Mouse (Mus musculus) cortical plate, adult 2 months (tissue): ENCODE data around the gene Ncoa1. TPM values are rescaled to one million over a fixed set of nuclear protein-coding genes. Genes with fewer than 3 reads are reported as not detected.
A peak's percentile ranks its signal among the peaks of the same experiment; 100 is the strongest.

Experiments used
- H3K27ac ChIP-seq: fragments of 200-500 bp; 2 replicates; pipeline ENCODE4 v1.5.1; 2012; ENCODE audit warnings: low read length, control low read depth, inconsistent platforms; ENCODE audit not compliant: insufficient read depth
- H3K4me1 ChIP-seq: fragments of 200-500 bp; 2 replicates; pipeline ENCODE4 v1.6.1; 2011; ENCODE audit warnings: low read length; ENCODE audit not compliant: control insufficient read depth, insufficient read depth
- H3K4me3 ChIP-seq: fragments of 200-500 bp; 2 replicates; pipeline ENCODE4 v1.5.1; 2011; ENCODE audit warnings: mild to moderate bottlenecking, low read length, control low read depth; ENCODE audit not compliant: insufficient read depth
- CTCF ChIP-seq: fragments of 200-500 bp; IDR thresholded peaks from 2 replicates; pipeline ENCODE4 v1.5.1; 2011; ENCODE audit warnings: mild to moderate bottlenecking, control low read depth, low read length; ENCODE audit not compliant: insufficient read depth; ENCODE audit errors: extremely low read depth
- POLR2A ChIP-seq: fragments of 200-500 bp; IDR thresholded peaks from 2 replicates; pipeline ENCODE4 v1.6.1; 2011; ENCODE audit warnings: mild to moderate bottlenecking, low read length, control low read depth; ENCODE audit not compliant: insufficient read depth; ENCODE audit errors: extremely low read depth
- polyA plus RNA-seq: library from polyadenylated mRNA; depleted of rRNA; stranded (reverse); fragments of >200 nt; gene quantifications from 2 replicates; pipeline ENCODE4 v1.2.3, GENCODE M21; 2012

The Ncoa1 gene
- polyA plus RNA-seq, 1 experiment, result 57.0 TPM

DNA sequence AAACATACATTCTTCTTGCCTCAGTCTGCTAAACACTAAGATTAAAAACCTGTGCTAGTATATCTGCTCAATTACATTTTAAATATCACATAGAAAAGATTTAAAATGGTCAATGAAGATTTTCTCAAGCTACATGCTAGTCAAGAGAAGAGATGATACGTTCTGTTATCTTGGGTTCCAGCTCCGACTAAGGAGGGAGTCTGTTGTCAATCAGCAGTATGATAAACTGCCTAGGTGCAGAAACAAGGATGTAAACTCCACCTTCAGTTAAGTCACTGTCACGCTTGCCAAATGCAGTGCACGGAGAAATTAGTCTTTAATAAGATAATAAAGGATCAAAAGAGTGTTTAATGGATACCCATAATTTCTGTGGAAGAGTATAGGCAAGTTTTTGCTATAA, 178.4 kb downstream of the Ncoa1 start:
- Histone ChIP-seq H3K27ac (no peak overlapping the region), H3K4me3 (no peak overlapping the region), H3K4me1 (peaks cover 2% of the 10 kb centered on the region; the same call in 1 of the 2 replicates)
- TF ChIP-seq POLR2A (no peak), CTCF (no peak)

GRCm38 (mm10) chr12:4295881-4296280, 181.1 kb downstream of the Ncoa1 start:
- TF ChIP-seq CTCF (no peak), POLR2A (no peak)
- H3K4me1 ChIP-seq, result no peaks in the 10 kb centered on the region
- H3K27ac ChIP-seq, result no peak overlapping the region
- H3K4me3 ChIP-seq, result no peak overlapping the region

DNA sequence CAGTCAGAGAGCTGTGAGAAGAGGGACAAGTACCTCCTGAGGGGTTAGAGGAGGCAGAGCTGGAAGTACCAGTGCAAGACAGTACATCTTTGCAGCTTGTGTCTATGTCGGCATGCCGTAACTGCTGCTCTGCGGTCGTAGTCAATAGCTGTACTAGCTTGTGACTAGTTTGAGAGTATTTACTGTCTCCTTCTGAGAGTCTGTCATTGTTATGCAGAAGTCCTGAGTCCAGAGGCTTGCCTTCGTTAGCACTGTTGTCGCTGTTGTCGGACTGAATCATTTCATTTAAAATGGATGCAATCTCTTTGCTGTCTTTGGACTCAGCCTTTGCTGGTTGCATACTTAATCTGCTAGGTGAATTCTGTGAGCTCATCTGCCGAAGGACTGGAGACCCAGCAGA, 181.7 kb downstream of the Ncoa1 start:
- Histone ChIP-seq H3K27ac (no peak overlapping the region), H3K4me1 (no peaks in the 10 kb centered on the region), H3K4me3 (no peak overlapping the region)
- TF ChIP-seq CTCF (no peak), POLR2A (no peak)

- Histone ChIP-seq H3K27ac (no peak overlapping the region), H3K4me3 (no peak overlapping the region), H3K4me1 (no peaks in the 10 kb centered on the region)
- TF ChIP-seq POLR2A, result no peak
- TF ChIP-seq CTCF, result no peak
Observed at GRCm38 (mm10) chr12:4293813-4294212, 183.2 kb downstream of the Ncoa1 start.

- no peak for TF ChIP-seq CTCF
- no peaks in the 10 kb centered on the region; the same call in 1 of the 2 replicates for H3K4me1 ChIP-seq
- H3K27ac ChIP-seq, result no peak overlapping the region
- no peak overlapping the region for H3K4me3 ChIP-seq
Observed at GRCm38 (mm10) chr12:4285186-4285585, 191.8 kb downstream of the Ncoa1 start.

- Histone ChIP-seq H3K27ac (no peak overlapping the region), H3K4me1 (no peaks in the 10 kb centered on the region), H3K4me3 (no peak overlapping the region)
- no peak for TF ChIP-seq POLR2A
- TF ChIP-seq CTCF, result no peak
Observed at GRCm38 (mm10) chr12:4279878-4280277, 197.1 kb downstream of the Ncoa1 start.

- TF ChIP-seq POLR2A (no peak), CTCF (no peak)
- Histone ChIP-seq H3K4me1 (no peaks in the 10 kb centered on the region), H3K4me3 (no peak overlapping the region), H3K27ac (no peak overlapping the region)
Observed at GRCm38 (mm10) chr12:4278978-4279755, 197.8 kb downstream of the Ncoa1 start.

GRCm38 (mm10) chr12:4271078-4271477, 205.9 kb downstream of the Ncoa1 start:
- Histone ChIP-seq H3K4me1 (peaks cover 4% of the 10 kb centered on the region), H3K4me3 (no peak overlapping the region), H3K27ac (no peak overlapping the region)
- TF ChIP-seq POLR2A (no peak), CTCF (peak; percentile 28; the same call in 1 of the 2 replicates)

- no peak for TF ChIP-seq CTCF
- TF ChIP-seq POLR2A, result no peak
- Histone ChIP-seq H3K27ac (no peak overlapping the region), H3K4me1 (peaks cover 4% of the 10 kb centered on the region), H3K4me3 (no peak overlapping the region)
Observed at GRCm38 (mm10) chr12:4267765-4268164, 209.2 kb downstream of the Ncoa1 start.
